Comparison of ENCODE assay signal across 22 mouse cellular contexts in the genomic region with DNA sequence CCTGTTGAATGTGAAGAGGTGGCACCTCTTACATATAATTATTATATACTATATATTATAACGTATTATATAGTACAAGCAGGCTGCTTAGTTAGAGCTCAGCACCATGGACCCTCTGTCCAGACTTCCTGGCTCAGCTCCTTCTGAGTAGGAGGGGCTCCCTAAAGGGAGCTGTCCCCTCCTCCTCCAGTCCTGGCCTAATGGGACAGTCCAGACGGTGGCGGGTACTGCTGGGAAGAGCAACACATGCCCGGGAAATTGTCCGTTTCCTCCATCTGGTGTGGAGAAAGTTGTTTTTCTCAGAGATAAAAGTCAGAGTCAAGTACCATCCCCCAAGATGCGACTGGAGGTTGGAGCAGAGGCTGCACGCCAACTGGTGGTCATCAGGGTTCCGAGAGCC. TPM values are rescaled to one million over a fixed set of nuclear protein-coding genes. Genes with fewer than 3 reads are reported as not detected.
DNase-seq lines count a peak whose midpoint lies in the region; ATAC-seq and TF ChIP-seq lines count a peak whose summit lies in the region.
"Had no signal": no experiment of that assay in that cellular context is flagged by ENCODE, and none has a peak within 500 bp of the region (broad histone marks: within the 10 kb centered on the region; RNA-seq: fewer than 3 reads in every experiment).

No protein-coding gene starts in this region.

- peak; percentile 73 for DNase-seq in cerebellum, adult 11-12 months
- no peak for DNase-seq in cerebellum, postnatal 25 days
- DNase-seq in embryo, embryonic 10.5 days (ENCODE audit: low spot score), result peak; percentile 9
- no peak for DNase-seq in embryo, embryonic 10 days (ENCODE audit: low spot score)
- DNase-seq in kidney, postnatal 36 days, result no peak
- no peak for DNase-seq in stomach, postnatal 0 days (ENCODE audit: low spot score)
- DNase-seq: adrenal gland, postnatal 10 days; B cell, adult 2 months; gastrocnemius, postnatal 10 days; heart, adult 18-20 months had no signal

- no peak overlapping the region for H3K27ac ChIP-seq in kidney, embryonic 14.5 days (ENCODE audit: low read depth, low read length)
- H3K27ac ChIP-seq in stomach, embryonic 14.5 days (ENCODE audit: low read length), result no peak overlapping the region
- no peak overlapping the region for H3K27ac ChIP-seq in stomach, postnatal 0 days (replicated peaks)
- H3K27ac ChIP-seq: embryonic facial prominence, embryonic 12.5 days; forebrain, embryonic 12.5 days; heart, embryonic 10.5 days; hindbrain, embryonic 10.5 days; hindbrain, embryonic 14.5 days had no signal

- no peak overlapping the region for H3K9ac ChIP-seq in kidney, embryonic 14.5 days (ENCODE audit: low read depth, low read length)
- no peak overlapping the region for H3K9ac ChIP-seq in stomach, embryonic 14.5 days (replicated peaks; ENCODE audit: low read depth, low read length)
- H3K9ac ChIP-seq in stomach, postnatal 0 days (ENCODE audit: low read length), result no peak overlapping the region
- H3K9ac ChIP-seq: embryonic facial prominence, embryonic 12.5 days; forebrain, embryonic 12.5 days; hindbrain, embryonic 14.5 days had no signal

- H3K27me3 ChIP-seq in kidney, embryonic 14.5 days (ENCODE audit: control insufficient read depth, insufficient read depth, low read length), result no peaks in the 10 kb centered on the region
- no peaks in the 10 kb centered on the region for H3K27me3 ChIP-seq in stomach, embryonic 14.5 days (ENCODE audit: control insufficient read depth, insufficient read depth, low read length)
- no peaks in the 10 kb centered on the region for H3K27me3 ChIP-seq in stomach, postnatal 0 days (ENCODE audit: control insufficient read depth, insufficient read depth, low read length)

- no peak for TF ChIP-seq EP300 in stomach, postnatal 0 days (optimal IDR thresholded peaks at IDR 0.05)

- H3K36me3 ChIP-seq in kidney, embryonic 14.5 days (ENCODE audit: control insufficient read depth, insufficient read depth, low read length), result no peaks in the 10 kb centered on the region
- H3K36me3 ChIP-seq in stomach, embryonic 14.5 days (ENCODE audit: control insufficient read depth, insufficient read depth, low read length), result no peaks in the 10 kb centered on the region
- H3K36me3 ChIP-seq in stomach, postnatal 0 days (ENCODE audit: control insufficient read depth, insufficient read depth, low read length), result no peaks in the 10 kb centered on the region
- H3K36me3 ChIP-seq: embryonic facial prominence, embryonic 12.5 days; forebrain, embryonic 12.5 days; G1E; heart, embryonic 10.5 days; hindbrain, embryonic 10.5 days had no signal

- no peaks in the 10 kb centered on the region for H3K4me1 ChIP-seq in kidney, embryonic 14.5 days (ENCODE audit: control insufficient read depth, insufficient read depth, low read length)
- H3K4me1 ChIP-seq in stomach, embryonic 14.5 days (ENCODE audit: control insufficient read depth, insufficient read depth, low read length), result no peaks in the 10 kb centered on the region
- no peaks in the 10 kb centered on the region for H3K4me1 ChIP-seq in stomach, postnatal 0 days (replicated peaks; ENCODE audit: control insufficient read depth, insufficient read depth)
- H3K4me1 ChIP-seq: embryonic facial prominence, embryonic 12.5 days had no signal

- H3K4me2 ChIP-seq in kidney, embryonic 14.5 days (replicated peaks; ENCODE audit: low read depth, low read length), result no peak overlapping the region
- H3K4me2 ChIP-seq in stomach, embryonic 14.5 days (replicated peaks; ENCODE audit: low read depth, low read length), result no peak overlapping the region
- H3K4me2 ChIP-seq in stomach, postnatal 0 days (replicated peaks; ENCODE audit: low read depth), result no peak overlapping the region
- H3K4me2 ChIP-seq: embryonic facial prominence, embryonic 12.5 days; forebrain, embryonic 12.5 days; hindbrain, embryonic 14.5 days had no signal

- no peak for TF ChIP-seq CTCF in stomach, postnatal 0 days (IDR thresholded peaks at IDR 0.05; ENCODE audit: low read depth)

- WGBS in kidney, embryonic 14.5 days, result 24% methylated on average over 8 of the region's 8 CpGs
- WGBS in stomach, embryonic 14.5 days, result 46% methylated on average over 8 of the region's 8 CpGs
- WGBS in stomach, postnatal 0 days, result 51% methylated on average over 8 of the region's 8 CpGs

- 0 out of 2 replicates have a peak, but pooled peaks have one; percentile 46 for ATAC-seq in kidney, embryonic 14.5 days (ENCODE audit: low FRiP score, low TSS enrichment)
- ATAC-seq in stomach, embryonic 14.5 days (ENCODE audit: insufficient number of reproducible peaks, insufficient read depth, low FRiP score, low read depth), result peak; percentile 69; the same call in 1 of the 2 replicates
- ATAC-seq in stomach, postnatal 0 days (ENCODE audit: low FRiP score, low TSS enrichment), result no peak
- ATAC-seq: CD4-positive, CD25-positive, alpha-beta regulatory T cell, adult 4 months; forebrain, embryonic 16.5 days; intestine, postnatal 0 days had no signal

- no peaks in the 10 kb centered on the region for H3K9me3 ChIP-seq in kidney, embryonic 14.5 days (ENCODE audit: control insufficient read depth, low read length)
- no peaks in the 10 kb centered on the region for H3K9me3 ChIP-seq in stomach, embryonic 14.5 days (ENCODE audit: control insufficient read depth, low read depth, low read length)
- no peaks in the 10 kb centered on the region for H3K9me3 ChIP-seq in stomach, postnatal 0 days (ENCODE audit: control insufficient read depth, low read length)
- H3K9me3 ChIP-seq: embryonic facial prominence, embryonic 12.5 days; forebrain, embryonic 12.5 days; G1E; heart, embryonic 10.5 days; hindbrain, embryonic 10.5 days had no signal

- no peak overlapping the region for H3K4me3 ChIP-seq in kidney, embryonic 14.5 days (ENCODE audit: low read length)
- H3K4me3 ChIP-seq in stomach, embryonic 14.5 days (ENCODE audit: low read depth, low read length), result no peak overlapping the region
- no peak overlapping the region for H3K4me3 ChIP-seq in stomach, postnatal 0 days (ENCODE audit: low read depth, low read length)
- H3K4me3 ChIP-seq: embryonic facial prominence, embryonic 12.5 days; forebrain, embryonic 12.5 days; heart, embryonic 10.5 days; hindbrain, embryonic 10.5 days had no signal

RNA-seq across cellular contexts. Expression of a gene that starts 19.1 kb away (rescaled TPM):
- 0.09 TPM in 1 of 2 replicates, not detected in the other for polyA plus RNA-seq in kidney, embryonic 14.5 days (2014; fragmentation: Nextera tagmentation; extraction: Ambion mirVana)
- not detected in 2 replicates for polyA plus RNA-seq in stomach, embryonic 14.5 days (2014; fragmentation: Nextera tagmentation; extraction: Ambion mirVana)
- 0.01 TPM in 1 of 2 replicates, not detected in the other for polyA plus RNA-seq in stomach, postnatal 0 days (2015; fragmentation: Nextera tagmentation; extraction: Ambion mirVana)
- polyA plus RNA-seq: CD4-positive, CD25-positive, alpha-beta regulatory T cell, adult 4 months; G1E; heart, embryonic 10.5 days; heart, embryonic 16.5 days had no signal

RNA-seq across cellular contexts. Expression of a gene that starts 42.0 kb away (rescaled TPM):
- polyA plus RNA-seq in kidney, embryonic 14.5 days (2014; fragmentation: Nextera tagmentation; extraction: Ambion mirVana), result 66.3 and 79.1 TPM in 2 replicates
- 53.4 and 61.8 TPM in 2 replicates for polyA plus RNA-seq in stomach, embryonic 14.5 days (2014; fragmentation: Nextera tagmentation; extraction: Ambion mirVana)
- polyA plus RNA-seq in stomach, postnatal 0 days (2015; fragmentation: Nextera tagmentation; extraction: Ambion mirVana), result 39.5 and 43.3 TPM in 2 replicates

RNA-seq across cellular contexts. Expression of a gene that starts 51.2 kb away (rescaled TPM):
- polyA plus RNA-seq in kidney, embryonic 14.5 days (2014; fragmentation: Nextera tagmentation; extraction: Ambion mirVana), result 131 and 145 TPM in 2 replicates
- polyA plus RNA-seq in stomach, embryonic 14.5 days (2014; fragmentation: Nextera tagmentation; extraction: Ambion mirVana), result 114 and 127 TPM in 2 replicates
- 104 and 114 TPM in 2 replicates for polyA plus RNA-seq in stomach, postnatal 0 days (2015; fragmentation: Nextera tagmentation; extraction: Ambion mirVana)

Comparison
In these comparisons a context has a peak if more than half of its experiments do, and no peak if none do; other contexts are left out.
1. DNase-seq: peak in cerebellum, adult 11-12 months (single experiment) and embryo, embryonic 10.5 days (single experiment); none in cerebellum, postnatal 25 days (0 of 2), embryo, embryonic 10 days (single experiment), kidney, postnatal 36 days (0 of 2) and stomach, postnatal 0 days (single experiment).